Mouse (Mus musculus): Measurements from ENCODE around the gene Taok2. TPM values are rescaled to one million over a fixed set of nuclear protein-coding genes. Genes with fewer than 3 reads are reported as not detected.

Taok2 gene
- total RNA-seq, 1 experiment, result 42.3 TPM

GRCm38 (mm10) chr7:126855641-126856040 lies 28.9 kb downstream of the Taok2 start:
- in situ Hi-C loops (cut with MboI; ENCODE audit: low sequenced_read_pairs in 2 of 2, unreplicated experiment in 2 of 2), result no loop called here
- peaks cover 79% of the 10 kb centered on the region for H3K36me3 ChIP-seq (ENCODE audit: control insufficient read depth, insufficient read depth, low read length, poor library complexity, severe bottlenecking)
- H3K9me3 ChIP-seq (ENCODE audit: control insufficient read depth, insufficient read depth, low read depth, low read length), result no peaks in the 10 kb centered on the region
- H3K9ac ChIP-seq (ENCODE audit: insufficient read depth, low read depth, low read length, poor library complexity, severe bottlenecking), result no peak overlapping the region
- H3K4me1 ChIP-seq (ENCODE audit: control insufficient read depth in 2 of 2, insufficient read depth in 2 of 2, low read length in 2 of 2, poor library complexity in 1 of 2), result peaks cover 6 to 45% of the 10 kb centered on the region in 2 experiments
- H3K27ac ChIP-seq (ENCODE audit: insufficient read depth, low read depth, low read length, poor library complexity, severe bottlenecking), result no peak overlapping the region
- DNase-seq (ENCODE audit: low read depth, low spot score), result no peak
- no peak overlapping the region for H3K4me3 ChIP-seq (ENCODE audit: insufficient read depth in 1 of 2, low read depth in 1 of 2, low read length in 2 of 2, poor library complexity in 1 of 2, severe bottlenecking in 1 of 2)
- TF ChIP-seq CHD2 (IDR thresholded peaks at IDR 0.05; ENCODE audit: low read depth, low read length) (no peak), ZNF384 (IDR thresholded peaks at IDR 0.05; ENCODE audit: low read depth, low read length) (no peak), HCFC1 (IDR thresholded peaks at IDR 0.05; ENCODE audit: borderline replicate concordance, insufficient read depth, low read length) (no peak), MAFK (IDR thresholded peaks at IDR 0.05; ENCODE audit: insufficient read depth, low read depth, low read length) (no peak), ZC3H11A (IDR thresholded peaks at IDR 0.05; ENCODE audit: borderline replicate concordance, low read depth, low read length) (no peak)

- no peak for DNase-seq (ENCODE audit: low read depth, low spot score)
- peaks cover 6 to 45% of the 10 kb centered on the region in 2 experiments for H3K4me1 ChIP-seq (ENCODE audit: control insufficient read depth in 2 of 2, insufficient read depth in 2 of 2, low read length in 2 of 2, poor library complexity in 1 of 2)
- H3K4me3 ChIP-seq (ENCODE audit: insufficient read depth in 1 of 2, low read depth in 1 of 2, low read length in 2 of 2, poor library complexity in 1 of 2, severe bottlenecking in 1 of 2), result no peak overlapping the region
- H3K27ac ChIP-seq (ENCODE audit: insufficient read depth, low read depth, low read length, poor library complexity, severe bottlenecking), result no peak overlapping the region
- in situ Hi-C loops (cut with MboI; ENCODE audit: low sequenced_read_pairs in 2 of 2, unreplicated experiment in 2 of 2), result no loop called here
- H3K9ac ChIP-seq (ENCODE audit: insufficient read depth, low read depth, low read length, poor library complexity, severe bottlenecking), result no peak overlapping the region
- TF ChIP-seq HCFC1 (IDR thresholded peaks at IDR 0.05; ENCODE audit: borderline replicate concordance, insufficient read depth, low read length), result no peak
- no peak for TF ChIP-seq ZC3H11A (IDR thresholded peaks at IDR 0.05; ENCODE audit: borderline replicate concordance, low read depth, low read length)
- TF ChIP-seq CHD2 (IDR thresholded peaks at IDR 0.05; ENCODE audit: low read depth, low read length), result no peak
- no peak for TF ChIP-seq ZNF384 (IDR thresholded peaks at IDR 0.05; ENCODE audit: low read depth, low read length)
- no peak for TF ChIP-seq MAFK (IDR thresholded peaks at IDR 0.05; ENCODE audit: insufficient read depth, low read depth, low read length)
- H3K36me3 ChIP-seq (ENCODE audit: control insufficient read depth, insufficient read depth, low read length, poor library complexity, severe bottlenecking), result peaks cover 66% of the 10 kb centered on the region
- H3K9me3 ChIP-seq (ENCODE audit: control insufficient read depth, insufficient read depth, low read depth, low read length), result no peaks in the 10 kb centered on the region
These were observed 31.0 kb downstream of the Taok2 start for GRCm38 (mm10) chr7:126853454-126853853.

- peaks cover 6 to 35% of the 10 kb centered on the region in 2 experiments for H3K4me1 ChIP-seq (ENCODE audit: control insufficient read depth in 2 of 2, insufficient read depth in 2 of 2, low read length in 2 of 2, poor library complexity in 1 of 2)
- DNase-seq (ENCODE audit: low read depth, low spot score), result no peak
- H3K36me3 ChIP-seq (ENCODE audit: control insufficient read depth, insufficient read depth, low read length, poor library complexity, severe bottlenecking), result peaks cover 48% of the 10 kb centered on the region
- H3K9ac ChIP-seq (ENCODE audit: insufficient read depth, low read depth, low read length, poor library complexity, severe bottlenecking), result no peak overlapping the region; the same call in 1 of the 2 replicates
- no peak overlapping the region for H3K4me3 ChIP-seq (ENCODE audit: insufficient read depth in 1 of 2, low read depth in 1 of 2, low read length in 2 of 2, poor library complexity in 1 of 2, severe bottlenecking in 1 of 2)
- H3K9me3 ChIP-seq (ENCODE audit: control insufficient read depth, insufficient read depth, low read depth, low read length), result no peaks in the 10 kb centered on the region
- in situ Hi-C loops (cut with MboI; ENCODE audit: low sequenced_read_pairs in 2 of 2, unreplicated experiment in 2 of 2), result no loop called here
- no peak overlapping the region for H3K27ac ChIP-seq (ENCODE audit: insufficient read depth, low read depth, low read length, poor library complexity, severe bottlenecking)
- TF ChIP-seq HCFC1 (IDR thresholded peaks at IDR 0.05; ENCODE audit: borderline replicate concordance, insufficient read depth, low read length) (no peak), ZNF384 (IDR thresholded peaks at IDR 0.05; ENCODE audit: low read depth, low read length) (no peak), CHD2 (IDR thresholded peaks at IDR 0.05; ENCODE audit: low read depth, low read length) (no peak), ZC3H11A (IDR thresholded peaks at IDR 0.05; ENCODE audit: borderline replicate concordance, low read depth, low read length) (no peak), MAFK (IDR thresholded peaks at IDR 0.05; ENCODE audit: insufficient read depth, low read depth, low read length) (no peak)
These were observed 33.3 kb downstream of the Taok2 start for GRCm38 (mm10) chr7:126851192-126851591.

GRCm38 (mm10) chr7:126850161-126850560 lies 34.3 kb downstream of the Taok2 start:
- H3K9me3 ChIP-seq (ENCODE audit: control insufficient read depth, insufficient read depth, low read depth, low read length), result no peaks in the 10 kb centered on the region
- no peak overlapping the region for H3K9ac ChIP-seq (ENCODE audit: insufficient read depth, low read depth, low read length, poor library complexity, severe bottlenecking)
- DNase-seq (ENCODE audit: low read depth, low spot score), result no peak
- TF ChIP-seq ZC3H11A (IDR thresholded peaks at IDR 0.05; ENCODE audit: borderline replicate concordance, low read depth, low read length) (no peak), ZNF384 (IDR thresholded peaks at IDR 0.05; ENCODE audit: low read depth, low read length) (no peak), CHD2 (IDR thresholded peaks at IDR 0.05; ENCODE audit: low read depth, low read length) (no peak), HCFC1 (IDR thresholded peaks at IDR 0.05; ENCODE audit: borderline replicate concordance, insufficient read depth, low read length) (no peak), MAFK (IDR thresholded peaks at IDR 0.05; ENCODE audit: insufficient read depth, low read depth, low read length) (no peak)
- peaks cover 4 to 31% of the 10 kb centered on the region in 2 experiments; a peak in 3 of 4 replicates for H3K4me1 ChIP-seq (ENCODE audit: control insufficient read depth in 2 of 2, insufficient read depth in 2 of 2, low read length in 2 of 2, poor library complexity in 1 of 2)
- no peak overlapping the region for H3K27ac ChIP-seq (ENCODE audit: insufficient read depth, low read depth, low read length, poor library complexity, severe bottlenecking)
- peaks cover 38% of the 10 kb centered on the region for H3K36me3 ChIP-seq (ENCODE audit: control insufficient read depth, insufficient read depth, low read length, poor library complexity, severe bottlenecking)
- in situ Hi-C loops (cut with MboI; ENCODE audit: low sequenced_read_pairs in 2 of 2, unreplicated experiment in 2 of 2), result no loop called here
- no peak overlapping the region for H3K4me3 ChIP-seq (ENCODE audit: insufficient read depth in 1 of 2, low read depth in 1 of 2, low read length in 2 of 2, poor library complexity in 1 of 2, severe bottlenecking in 1 of 2)

Measured in ES-E14 (cell line).